Mouse (Mus musculus): ENCODE measurements around the gene Pex7. TPM values are rescaled to one million over a fixed set of nuclear protein-coding genes. Genes with fewer than 3 reads are reported as not detected.

The Pex7 gene
- 18.5 and 21.0 TPM in 2 replicates for polyA plus RNA-seq (2012; rRNA removed)

GRCm38 (mm10) chr10:19907246-19907804 is at the start of gene Pex7:
TSS of gene Pex7 (minus strand) at chr10:19907689.

GRCm38 (mm10) chr10:19934384-19935294 is 27.1 kb upstream of the Pex7 start, which contains the start of gene Map3k5:
TSS of gene Map3k5 (plus strand) at chr10:19934472.

GRCm38 (mm10) chr10:19850998-19851691 is 56.3 kb downstream of the Pex7 start, which contains the start of gene Slc35d3:
TSS of gene Slc35d3 (minus strand) at chr10:19851459.

Other genes starting within 250 kb of the Pex7 start
- gene Il20ra, start 195.1 kb downstream of the Pex7 start, polyA plus RNA-seq (2012; rRNA removed) = 0.04 and 0.07 TPM in 2 replicates
- 1.2 and 1.6 TPM in 2 replicates for gene Slc35d3, start 56.2 kb downstream of the Pex7 start, polyA plus RNA-seq (2012; rRNA removed)
- gene Map3k5, start 26.8 kb upstream of the Pex7 start, polyA plus RNA-seq (2012; rRNA removed) = 1.7 and 2.2 TPM in 2 replicates
- 4.6 and 9.6 TPM in 2 replicates for gene Map7, start 240.8 kb upstream of the Pex7 start, polyA plus RNA-seq (2012; rRNA removed)

All from central nervous system, embryonic 11.5 days (tissue).